Mouse (Mus musculus) testis, adult 2 months (tissue): ENCODE results near the gene Arhgap11a.

Experiments
- CTCF ChIP-seq: fragments of 200-500 bp; IDR thresholded peaks from 2 replicates; pipeline ENCODE4 v1.5.1; 2012; ENCODE audit warnings: low read depth, mild to moderate bottlenecking, inconsistent platforms, low read length, moderate library complexity; ENCODE audit not compliant: control insufficient read depth, insufficient read depth, insufficient replicate concordance
- POLR2A ChIP-seq: fragments of 200-500 bp; IDR thresholded peaks from 2 replicates; pipeline ENCODE4 v1.6.1; 2012; ENCODE audit warnings: low read depth, mild to moderate bottlenecking, inconsistent platforms, low read length, moderate library complexity; ENCODE audit not compliant: control insufficient read depth

GRCm38 (mm10) chr2:113866155-113866554, 17.7 kb upstream of the Arhgap11a start:
- TF ChIP-seq CTCF (no peak), POLR2A (no peak)
